ENCODE assay signal across 8 mouse cellular contexts in genomic region chr4:115096435-115097145, GRCm38 (mm10). TPM values are rescaled to one million over a fixed set of nuclear protein-coding genes. Genes with fewer than 3 reads are reported as not detected.
DNase-seq lines count a peak whose midpoint lies in the region; ATAC-seq and TF ChIP-seq lines count a peak whose summit lies in the region.

No protein-coding gene starts in this region.

- 13% methylated on average over 11 of the region's 11 CpGs for WGBS in heart, embryonic 11.5 days (ENCODE audit: insufficient replicate concordance)
- 13% methylated on average over 11 of the region's 11 CpGs for WGBS in forebrain, embryonic 14.5 days
- WGBS in kidney, postnatal 0 days: 13% methylated on average over 11 of the region's 11 CpGs
- 18% methylated on average over 11 of the region's 11 CpGs for WGBS in midbrain, embryonic 15.5 days

- no peaks in the 10 kb centered on the region for H3K9me3 ChIP-seq in heart, embryonic 11.5 days (replicated peaks; ENCODE audit: control insufficient read depth, low read length)
- no peaks in the 10 kb centered on the region for H3K9me3 ChIP-seq in forebrain, embryonic 14.5 days (replicated peaks; ENCODE audit: control insufficient read depth, low read length)
- no peaks in the 10 kb centered on the region for H3K9me3 ChIP-seq in kidney, postnatal 0 days (replicated peaks; ENCODE audit: low read length)
- H3K9me3 ChIP-seq in midbrain, embryonic 15.5 days: no peaks in the 10 kb centered on the region

- ATAC-seq in heart, embryonic 11.5 days (replicated peaks; ENCODE audit: insufficient number of reproducible peaks, low FRiP score, low TSS enrichment): no peak
- ATAC-seq in forebrain, embryonic 14.5 days: peak; percentile 42; the same call in 1 of the 2 replicates
- ATAC-seq in kidney, postnatal 0 days (replicated peaks; ENCODE audit: low FRiP score, low read depth): peak; percentile 15; the same call in 1 of the 2 replicates
- peak; percentile 46 for ATAC-seq in midbrain, embryonic 15.5 days (replicated peaks)

- H3K27me3 ChIP-seq in heart, embryonic 11.5 days (ENCODE audit: control insufficient read depth, insufficient read depth, low read length): peaks cover 24% of the 10 kb centered on the region
- peaks cover 21% of the 10 kb centered on the region for H3K27me3 ChIP-seq in forebrain, embryonic 14.5 days (replicated peaks; ENCODE audit: control insufficient read depth, insufficient read depth, low read length)
- no peaks in the 10 kb centered on the region for H3K27me3 ChIP-seq in kidney, postnatal 0 days (ENCODE audit: insufficient read depth, low read length)
- H3K27me3 ChIP-seq in midbrain, embryonic 15.5 days (replicated peaks): peaks cover 19% of the 10 kb centered on the region

- peaks cover 9% of the 10 kb centered on the region for H3K4me1 ChIP-seq in heart, embryonic 11.5 days (ENCODE audit: control insufficient read depth, insufficient read depth, low read length)
- H3K4me1 ChIP-seq in forebrain, embryonic 14.5 days (ENCODE audit: control insufficient read depth, insufficient read depth, low read length): peaks cover 4% of the 10 kb centered on the region; the same call in 1 of the 2 replicates
- peaks cover 4% of the 10 kb centered on the region; the same call in 1 of the 2 replicates for H3K4me1 ChIP-seq in kidney, postnatal 0 days (replicated peaks; ENCODE audit: insufficient read depth, low read length)
- peaks cover 16% of the 10 kb centered on the region for H3K4me1 ChIP-seq in midbrain, embryonic 15.5 days

- no peak for DNase-seq in heart, postnatal 10 days
- no peak for DNase-seq in forebrain, embryonic 14.5 days (ENCODE audit: low spot score)
- peak; percentile 21 for DNase-seq in kidney, postnatal 0 days (ENCODE audit: low spot score)
- DNase-seq in testis, postnatal 10 days (ENCODE audit: low spot score): no peak
- no peak for DNase-seq in layer of hippocampus, adult 11-12 months (ENCODE audit: low spot score)
- DNase-seq in spleen, adult 18-20 months: no peak

- peak overlapping the region; percentile 43 for H3K4me3 ChIP-seq in heart, embryonic 11.5 days (ENCODE audit: low read depth, low read length)
- peak overlapping the region; percentile 33; the same call in 1 of the 2 replicates for H3K4me3 ChIP-seq in forebrain, embryonic 14.5 days (ENCODE audit: low read depth, low read length)
- H3K4me3 ChIP-seq in kidney, postnatal 0 days (replicated peaks; ENCODE audit: low read depth, low read length): peak overlapping the region; percentile 42; the same call in 1 of the 2 replicates
- H3K4me3 ChIP-seq in midbrain, embryonic 15.5 days: peak overlapping the region; percentile 15

- peak overlapping the region; percentile 85 for H3K4me2 ChIP-seq in heart, embryonic 11.5 days
- peak overlapping the region; percentile 69 for H3K4me2 ChIP-seq in forebrain, embryonic 14.5 days (ENCODE audit: low read length)
- peak overlapping the region; percentile 93 for H3K4me2 ChIP-seq in kidney, postnatal 0 days (ENCODE audit: low read length)
- peak overlapping the region; percentile 96 for H3K4me2 ChIP-seq in midbrain, embryonic 15.5 days

- intact Hi-C loops in heart, postnatal 10 days (cut with DNase I): loop anchor here (1.0 kb wide), 1 partner anchor 58 kb away; no protein-coding TSS in a partner anchor

- H3K9ac ChIP-seq in heart, embryonic 11.5 days (ENCODE audit: low read depth, low read length): peak overlapping the region; percentile 63; the same call in 1 of the 2 replicates
- H3K9ac ChIP-seq in forebrain, embryonic 14.5 days (ENCODE audit: low read length): no peak overlapping the region
- H3K9ac ChIP-seq in kidney, postnatal 0 days (ENCODE audit: low read depth, low read length): peak overlapping the region; percentile 54; the same call in 1 of the 2 replicates
- H3K9ac ChIP-seq in midbrain, embryonic 15.5 days: peak overlapping the region; percentile 49; the same call in 1 of the 2 replicates

- no peaks in the 10 kb centered on the region for H3K36me3 ChIP-seq in heart, embryonic 11.5 days (ENCODE audit: control insufficient read depth, insufficient read depth, low read length)
- H3K36me3 ChIP-seq in forebrain, embryonic 14.5 days (ENCODE audit: control insufficient read depth, insufficient read depth, low read length): no peaks in the 10 kb centered on the region
- no peaks in the 10 kb centered on the region for H3K36me3 ChIP-seq in kidney, postnatal 0 days (ENCODE audit: insufficient read depth, low read length)
- H3K36me3 ChIP-seq in midbrain, embryonic 15.5 days (replicated peaks): no peaks in the 10 kb centered on the region

- no peak for TF ChIP-seq CTCF in kidney, postnatal 0 days (IDR thresholded peaks at IDR 0.05; ENCODE audit: low read depth)

- peak overlapping the region; percentile 84 for H3K27ac ChIP-seq in heart, embryonic 11.5 days (ENCODE audit: low read depth, low read length)
- no peak overlapping the region for H3K27ac ChIP-seq in forebrain, embryonic 14.5 days (ENCODE audit: low read depth, low read length)
- H3K27ac ChIP-seq in kidney, postnatal 0 days: peak overlapping the region; percentile 83
- 0 out of 2 replicates have a peak overlapping the region, but pooled peaks have one; percentile 21 for H3K27ac ChIP-seq in midbrain, embryonic 15.5 days

RNA-seq across cellular contexts. Expression of gene Pdzk1ip1, which starts 8.1 kb away (rescaled TPM):
- 57.3 and 66.1 TPM in 2 replicates for polyA plus RNA-seq in heart, embryonic 11.5 days (2014; fragmentation: Nextera tagmentation; extraction: Ambion mirVana)
- 1 to 10 TPM in 1 of 2 experiments, under 1 TPM in 1; 0.74 to 1.5 TPM for total RNA-seq in heart, postnatal 10 days (2021)
- 0.65 and 0.70 TPM in 2 replicates for polyA plus RNA-seq in forebrain, embryonic 14.5 days (2014; fragmentation: Nextera tagmentation; extraction: Ambion mirVana)
- 681 and 685 TPM in 2 replicates for polyA plus RNA-seq in kidney, postnatal 0 days (2015; fragmentation: Nextera tagmentation; extraction: Ambion mirVana)
- polyA plus RNA-seq in midbrain, embryonic 15.5 days (2015; fragmentation: Nextera tagmentation; extraction: Ambion mirVana): 3.0 and 3.8 TPM in 2 replicates

RNA-seq across cellular contexts. Expression of gene Cyp4x1, which starts 37.5 kb away (rescaled TPM):
- polyA plus RNA-seq in heart, embryonic 11.5 days (2014; fragmentation: Nextera tagmentation; extraction: Ambion mirVana): 0.10 and 0.21 TPM in 2 replicates
- not detected for total RNA-seq in heart, postnatal 10 days (2021)
- polyA plus RNA-seq in forebrain, embryonic 14.5 days (2014; fragmentation: Nextera tagmentation; extraction: Ambion mirVana): 2.5 and 4.0 TPM in 2 replicates
- polyA plus RNA-seq in kidney, postnatal 0 days (2015; fragmentation: Nextera tagmentation; extraction: Ambion mirVana): 0.20 and 0.21 TPM in 2 replicates
- 10.7 and 11.0 TPM in 2 replicates for polyA plus RNA-seq in midbrain, embryonic 15.5 days (2015; fragmentation: Nextera tagmentation; extraction: Ambion mirVana)

RNA-seq across cellular contexts. Expression of gene Tal1, which starts 40.4 kb away (rescaled TPM):
- polyA plus RNA-seq in heart, embryonic 11.5 days (2014; fragmentation: Nextera tagmentation; extraction: Ambion mirVana): 10.1 and 14.1 TPM in 2 replicates
- total RNA-seq in heart, postnatal 10 days (2021): 1 to 10 TPM; 7.2 to 7.3 TPM
- polyA plus RNA-seq in forebrain, embryonic 14.5 days (2014; fragmentation: Nextera tagmentation; extraction: Ambion mirVana): 1.0 and 1.1 TPM in 2 replicates
- 1.0 and 1.1 TPM in 2 replicates for polyA plus RNA-seq in kidney, postnatal 0 days (2015; fragmentation: Nextera tagmentation; extraction: Ambion mirVana)
- 7.9 and 8.5 TPM in 2 replicates for polyA plus RNA-seq in midbrain, embryonic 15.5 days (2015; fragmentation: Nextera tagmentation; extraction: Ambion mirVana)

Comparison
In these comparisons a context has a peak if more than half of its experiments do, and no peak if none do; other contexts are left out.
1. RNA of gene Pdzk1ip1, which starts 8.1 kb away (polyA plus RNA-seq): 681 to 685 TPM in kidney, postnatal 0 days and 57.3 to 66.1 TPM in heart, embryonic 11.5 days; 3.0 to 3.8 TPM in midbrain, embryonic 15.5 days and 0.65 to 0.70 TPM in forebrain, embryonic 14.5 days; every median in the first group is over 10 times any median in the second.
2. Peak in every context shown above with its lines, with median percentiles within 50 percentile points of each other: H3K4me2 ChIP-seq and H3K4me3 ChIP-seq.